Mouse (Mus musculus): ENCODE results near the gene Cenpj.

GRCm38 (mm10) chr14:56567476-56567875 lies 7.7 kb downstream of the Cenpj start:
- TF ChIP-seq CTCF (IDR thresholded peaks at IDR 0.05) (no peak), EP300 (IDR thresholded peaks at IDR 0.05) (no peak)

Data from lung, postnatal 0 days (tissue).